Mouse (Mus musculus) ES-Bruce4 (cell line): ENCODE measurements at regions not wholly inside any gene's neighbourhood (a gene's known extent, or its start where the extent isn't known, plus 50 kb on each side); places are given as distances from the start of the nearest gene placed in this dataset.

Experiments
- CTCF ChIP-seq: IDR thresholded peaks from one replicate; pipeline ENCODE4 v1.8.1; 2011; ENCODE audit warnings: low read depth, low read length
- EP300 ChIP-seq: IDR thresholded peaks from 2 replicates; pipeline ENCODE4 v1.6.1; 2011; ENCODE audit warnings: low read depth, low read length; ENCODE audit not compliant: insufficient read depth
- POLR2A ChIP-seq: IDR thresholded peaks from one replicate; pipeline ENCODE4 v1.8.1; 2011; ENCODE audit warnings: low read length; ENCODE audit not compliant: insufficient read depth

- TF ChIP-seq CTCF: no peak
- no peak for TF ChIP-seq EP300
- TF ChIP-seq POLR2A: no peak
Measured at GRCm38 (mm10) chr13:73099407-73099806, 160.9 kb upstream of the Irx4 start.
